Mouse (Mus musculus): ENCODE results near the gene Mmp15.

- TF ChIP-seq POLR2A (IDR thresholded peaks at IDR 0.05; ENCODE audit: insufficient read depth, low read depth, low read length), result no peak
- TF ChIP-seq CTCF (IDR thresholded peaks at IDR 0.05), result no peak
- no peak for TF ChIP-seq EP300 (IDR thresholded peaks at IDR 0.05; ENCODE audit: insufficient read depth, low read depth, low read length)
These were observed 17.7 kb downstream of the Mmp15 start for GRCm38 (mm10) chr8:95369581-95370326.
